ENCODE assay signal across 30 mouse cellular contexts in the genomic region with DNA sequence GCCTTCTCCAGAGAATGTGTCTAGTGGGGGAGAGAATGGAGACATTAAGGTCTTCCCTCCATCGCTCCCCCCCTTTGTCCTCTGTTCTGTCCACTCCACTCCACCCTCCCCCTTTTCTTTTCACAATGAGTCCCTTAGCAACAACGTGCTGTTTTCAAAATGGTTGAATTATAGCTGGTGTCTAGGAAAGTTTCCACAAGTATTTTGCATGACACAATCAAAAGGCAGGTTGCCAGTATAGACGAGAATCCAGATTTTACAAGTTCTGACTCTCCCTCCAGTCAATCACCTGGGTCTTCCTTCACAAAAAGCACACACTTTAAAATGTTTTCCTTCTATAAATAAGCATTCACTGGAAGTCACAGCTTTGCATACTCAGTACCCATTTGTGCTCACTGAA. TPM values are rescaled to one million over a fixed set of nuclear protein-coding genes. Genes with fewer than 3 reads are reported as not detected.
"Had no signal": no experiment of that assay in that cellular context is flagged by ENCODE, and none has a peak within 500 bp of the region (broad histone marks: within the 10 kb centered on the region; RNA-seq: fewer than 3 reads in every experiment).

No protein-coding gene starts in this region.

- H3K9ac ChIP-seq: limb, embryonic 13.5 days; liver, embryonic 13.5 days; midbrain, embryonic 12.5 days; midbrain, embryonic 15.5 days; neural tube, embryonic 13.5 days had no signal

- H3K27ac ChIP-seq: kidney, postnatal 0 days; left cerebral cortex, adult 2 months; limb, embryonic 13.5 days; liver, embryonic 13.5 days; midbrain, embryonic 12.5 days; midbrain, embryonic 15.5 days; neural tube, embryonic 13.5 days had no signal

- H3K27me3 ChIP-seq: limb, embryonic 13.5 days; liver, embryonic 13.5 days; midbrain, embryonic 12.5 days; midbrain, embryonic 15.5 days; neural tube, embryonic 13.5 days had no signal

- H3K9me3 ChIP-seq: limb, embryonic 13.5 days; liver, embryonic 13.5 days; midbrain, embryonic 12.5 days; midbrain, embryonic 15.5 days; neural tube, embryonic 13.5 days had no signal

- H3K4me2 ChIP-seq: limb, embryonic 13.5 days; liver, embryonic 13.5 days; midbrain, embryonic 12.5 days; midbrain, embryonic 15.5 days; neural tube, embryonic 13.5 days had no signal

- DNase-seq: kidney, adult 18-20 months; layer of hippocampus, postnatal 36 days; left cerebral cortex, postnatal 4 days; liver, embryonic 13.5 days; lung, adult 2 months; lung, postnatal 4 days; retina, postnatal 1 day; right cerebral cortex, postnatal 25 days; thymus, adult 18-20 months; thymus, postnatal 36 days had no signal

- H3K4me3 ChIP-seq: left cerebral cortex, adult 2 months; limb, embryonic 13.5 days; liver, embryonic 13.5 days; midbrain, embryonic 12.5 days; midbrain, embryonic 15.5 days; myocyte; neural tube, embryonic 13.5 days had no signal

- H3K4me1 ChIP-seq: liver, embryonic 13.5 days; midbrain, embryonic 12.5 days; midbrain, embryonic 15.5 days had no signal

- H3K36me3 ChIP-seq: limb, embryonic 13.5 days; liver, embryonic 13.5 days; midbrain, embryonic 12.5 days; midbrain, embryonic 15.5 days; neural tube, embryonic 13.5 days had no signal

- ATAC-seq: intestine, embryonic 16.5 days; midbrain, embryonic 15.5 days had no signal

RNA-seq across cellular contexts. Expression of a gene that starts 4.6 kb away (rescaled TPM):
- total RNA-seq: layer of hippocampus, postnatal 36 days; megakaryocyte progenitor cell, adult 5-6 weeks; monocyte, adult 5-6 weeks; neutrophil, adult 5-6 weeks had no signal
- polyA plus RNA-seq: spleen, adult 2 months had no signal

RNA-seq across cellular contexts. Expression of a gene that starts 24.9 kb away (rescaled TPM):
- total RNA-seq: monocyte, adult 5-6 weeks had no signal

RNA-seq across cellular contexts. Expression of a gene that starts 43.8 kb away (rescaled TPM):
- total RNA-seq: layer of hippocampus, adult 8-10 months; layer of hippocampus, postnatal 10 days; layer of hippocampus, postnatal 36 days; left cerebral cortex, postnatal 10 days; left cerebral cortex, postnatal 4 days; megakaryocyte progenitor cell, adult 5-6 weeks; monocyte, adult 5-6 weeks; neutrophil, adult 5-6 weeks had no signal
- polyA plus RNA-seq: intestine, embryonic 16.5 days; kidney, embryonic 14.5 days; liver, embryonic 13.5 days; liver, embryonic 16.5 days; lung, adult 2 months; lung, embryonic 16.5 days; myocyte; neural tube, embryonic 13.5 days; small intestine, adult 2 months; stomach, embryonic 16.5 days had no signal
